Comparison of ENCODE assay signal across 22 mouse cellular contexts in the genomic region with DNA sequence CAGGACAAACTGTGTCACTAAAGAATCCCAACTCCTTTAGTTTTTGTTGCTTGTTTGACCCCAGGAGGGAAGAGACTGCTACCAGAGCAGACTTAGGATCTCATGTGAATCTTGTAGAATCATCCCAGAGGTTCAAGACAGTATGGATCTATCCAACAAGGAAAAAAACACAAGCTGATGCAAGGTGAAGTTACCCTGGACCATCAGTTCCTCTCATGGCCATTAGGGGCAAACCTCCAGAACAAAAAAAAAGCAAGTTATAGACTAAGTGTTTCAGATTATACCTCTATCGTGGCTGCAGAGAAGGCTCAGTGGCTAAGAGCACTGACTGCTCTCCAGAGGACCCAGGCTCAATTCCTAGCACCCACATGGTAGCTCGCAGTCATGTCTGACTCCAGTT.
A peak's percentile ranks its signal among the peaks of the same experiment; 100 is the strongest.
DNase-seq lines count a peak whose midpoint lies in the region; ATAC-seq and TF ChIP-seq lines count a peak whose summit lies in the region.
"Had no signal": no experiment of that assay in that cellular context is flagged by ENCODE, and none has a peak within 500 bp of the region (broad histone marks: within the 10 kb centered on the region; RNA-seq: fewer than 3 reads in every experiment).

No protein-coding gene starts in this region.

- TF ChIP-seq EP300 in heart, adult 2 months (IDR thresholded peaks at IDR 0.05; ENCODE audit: insufficient read depth, low read depth, low read length): no peak
- TF ChIP-seq EP300 in stomach, postnatal 0 days (optimal IDR thresholded peaks at IDR 0.05): no peak

- H3K4me3 ChIP-seq in heart, adult 2 months: no peak overlapping the region
- H3K4me3 ChIP-seq in heart, embryonic 10.5 days: no peak overlapping the region
- H3K4me3 ChIP-seq in layer of hippocampus, adult 2 months: no peak overlapping the region
- H3K4me3 ChIP-seq in midbrain, postnatal 0 days (ENCODE audit: low read depth, low read length): no peak overlapping the region
- H3K4me3 ChIP-seq in midbrain, embryonic 16.5 days (ENCODE audit: low read depth, low read length): no peak overlapping the region
- no peak overlapping the region for H3K4me3 ChIP-seq in stomach, postnatal 0 days (ENCODE audit: low read depth, low read length)
- H3K4me3 ChIP-seq: embryonic facial prominence, embryonic 15.5 days; erythroblast, embryonic 14.5 days; forebrain, embryonic 10.5 days; forebrain, embryonic 15.5 days; hindbrain, embryonic 10.5 days; hindbrain, embryonic 15.5 days had no signal

- intact Hi-C loops in heart, adult 2 months (cut with DNase I): no loop called here

- no peaks in the 10 kb centered on the region for H3K27me3 ChIP-seq in heart, adult 2 months (ENCODE audit: control insufficient read depth, insufficient read depth, low read length)
- H3K27me3 ChIP-seq in heart, embryonic 10.5 days (ENCODE audit: insufficient read depth, poor library complexity, severe bottlenecking): no peaks in the 10 kb centered on the region
- no peaks in the 10 kb centered on the region for H3K27me3 ChIP-seq in midbrain, postnatal 0 days (ENCODE audit: insufficient read depth, low read length)
- no peaks in the 10 kb centered on the region for H3K27me3 ChIP-seq in midbrain, embryonic 16.5 days (ENCODE audit: control insufficient read depth, insufficient read depth, low read depth, low read length)
- no peaks in the 10 kb centered on the region for H3K27me3 ChIP-seq in stomach, postnatal 0 days (ENCODE audit: control insufficient read depth, insufficient read depth, low read length)
- H3K27me3 ChIP-seq: embryonic facial prominence, embryonic 15.5 days; forebrain, embryonic 15.5 days; hindbrain, embryonic 15.5 days had no signal

- no peak for ATAC-seq in midbrain, postnatal 0 days (ENCODE audit: low FRiP score)
- no peak for ATAC-seq in midbrain, embryonic 16.5 days
- no peak for ATAC-seq in stomach, postnatal 0 days (ENCODE audit: low FRiP score, low TSS enrichment)
- ATAC-seq in activated CD4-positive, CD25-positive, alpha-beta regulatory T cell, adult 4 months: no peak
- ATAC-seq: forebrain, embryonic 15.5 days; inflammation-experienced regulatory T-cells, adult 6 months had no signal

- no peak for DNase-seq in heart, adult 2 months
- no peak for DNase-seq in heart, embryonic 10.5 days (ENCODE audit: low spot score)
- no peak for DNase-seq in layer of hippocampus, adult 2 months (ENCODE audit: low spot score in 2 of 2)
- DNase-seq in layer of hippocampus, postnatal 10 days (ENCODE audit: low spot score in 2 of 2): no peak
- no peak for DNase-seq in midbrain, postnatal 0 days (ENCODE audit: low spot score)
- no peak for DNase-seq in stomach, postnatal 0 days (ENCODE audit: low spot score)
- DNase-seq: adrenal gland, postnatal 14 days; cerebellum, adult 11-12 months; cerebellum, adult 9-10 months; cerebellum, postnatal 25 days; gastrocnemius, postnatal 10 days; heart, postnatal 14 days had no signal

- no peaks in the 10 kb centered on the region for H3K9me3 ChIP-seq in heart, embryonic 10.5 days
- no peaks in the 10 kb centered on the region for H3K9me3 ChIP-seq in midbrain, postnatal 0 days (ENCODE audit: low read length)
- no peaks in the 10 kb centered on the region for H3K9me3 ChIP-seq in midbrain, embryonic 16.5 days (replicated peaks; ENCODE audit: control insufficient read depth, low read length, poor library complexity, severe bottlenecking)
- no peaks in the 10 kb centered on the region for H3K9me3 ChIP-seq in stomach, postnatal 0 days (ENCODE audit: control insufficient read depth, low read length)
- H3K9me3 ChIP-seq: embryonic facial prominence, embryonic 15.5 days; forebrain, embryonic 10.5 days; forebrain, embryonic 15.5 days; hindbrain, embryonic 10.5 days; hindbrain, embryonic 15.5 days had no signal

- H3K79me2 ChIP-seq in heart, adult 2 months (replicated peaks; ENCODE audit: control insufficient read depth, insufficient read depth, low read length): no peaks in the 10 kb centered on the region

- H3K36me3 ChIP-seq in heart, adult 2 months (ENCODE audit: control insufficient read depth, insufficient read depth, low read length): no peaks in the 10 kb centered on the region
- no peaks in the 10 kb centered on the region for H3K36me3 ChIP-seq in heart, embryonic 10.5 days
- H3K36me3 ChIP-seq in midbrain, postnatal 0 days (ENCODE audit: insufficient read depth, low read length): no peaks in the 10 kb centered on the region
- no peaks in the 10 kb centered on the region for H3K36me3 ChIP-seq in midbrain, embryonic 16.5 days (ENCODE audit: control insufficient read depth, insufficient read depth, low read length)
- no peaks in the 10 kb centered on the region for H3K36me3 ChIP-seq in stomach, postnatal 0 days (ENCODE audit: control insufficient read depth, insufficient read depth, low read length)
- H3K36me3 ChIP-seq: embryonic facial prominence, embryonic 15.5 days; forebrain, embryonic 10.5 days; forebrain, embryonic 15.5 days; G1E; hindbrain, embryonic 10.5 days; hindbrain, embryonic 15.5 days had no signal

- H3K4me2 ChIP-seq in midbrain, postnatal 0 days (ENCODE audit: low read depth, low read length, poor library complexity, severe bottlenecking): no peak overlapping the region
- no peak overlapping the region for H3K4me2 ChIP-seq in midbrain, embryonic 16.5 days (ENCODE audit: low read length)
- no peak overlapping the region for H3K4me2 ChIP-seq in stomach, postnatal 0 days (replicated peaks; ENCODE audit: low read depth)
- H3K4me2 ChIP-seq: embryonic facial prominence, embryonic 15.5 days; forebrain, embryonic 15.5 days; hindbrain, embryonic 15.5 days had no signal

- no peak for TF ChIP-seq POLR2A in heart, adult 2 months (IDR thresholded peaks at IDR 0.05; ENCODE audit: insufficient read depth, low read depth, low read length)

- WGBS in heart, adult 2 months: 59% methylated on average over 2 of the region's 2 CpGs
- WGBS in heart, embryonic 10.5 days: 69% methylated on average over 2 of the region's 2 CpGs
- 73% methylated on average over 2 of the region's 2 CpGs for WGBS in midbrain, postnatal 0 days
- 72% methylated on average over 2 of the region's 2 CpGs for WGBS in midbrain, embryonic 16.5 days
- WGBS in stomach, postnatal 0 days: 64% methylated on average over 2 of the region's 2 CpGs

- no peak overlapping the region for H3K9ac ChIP-seq in heart, adult 2 months (ENCODE audit: low read depth, low read length)
- no peak overlapping the region for H3K9ac ChIP-seq in midbrain, postnatal 0 days (replicated peaks; ENCODE audit: low read length, poor library complexity, severe bottlenecking)
- H3K9ac ChIP-seq in midbrain, embryonic 16.5 days (ENCODE audit: low read depth, low read length): no peak overlapping the region
- no peak overlapping the region for H3K9ac ChIP-seq in stomach, postnatal 0 days (ENCODE audit: low read length)
- H3K9ac ChIP-seq: embryonic facial prominence, embryonic 15.5 days; forebrain, embryonic 15.5 days; hindbrain, embryonic 15.5 days had no signal

- H3K4me1 ChIP-seq in heart, adult 2 months (ENCODE audit: control insufficient read depth, insufficient read depth, low read length): no peaks in the 10 kb centered on the region
- no peaks in the 10 kb centered on the region for H3K4me1 ChIP-seq in heart, embryonic 10.5 days
- no peaks in the 10 kb centered on the region for H3K4me1 ChIP-seq in midbrain, postnatal 0 days (ENCODE audit: insufficient read depth, low read length)
- peaks cover 2% of the 10 kb centered on the region for H3K4me1 ChIP-seq in midbrain, embryonic 16.5 days (ENCODE audit: control insufficient read depth, insufficient read depth, low read length)
- H3K4me1 ChIP-seq in stomach, postnatal 0 days (replicated peaks; ENCODE audit: control insufficient read depth, insufficient read depth): no peaks in the 10 kb centered on the region
- H3K4me1 ChIP-seq: embryonic facial prominence, embryonic 15.5 days; hindbrain, embryonic 10.5 days had no signal

- H3K27ac ChIP-seq in heart, adult 2 months: no peak overlapping the region
- no peak overlapping the region for H3K27ac ChIP-seq in heart, embryonic 10.5 days
- H3K27ac ChIP-seq in layer of hippocampus, adult 2 months: no peak overlapping the region
- H3K27ac ChIP-seq in midbrain, postnatal 0 days (ENCODE audit: low read depth, low read length): no peak overlapping the region
- no peak overlapping the region for H3K27ac ChIP-seq in midbrain, embryonic 16.5 days (ENCODE audit: low read length)
- H3K27ac ChIP-seq in stomach, postnatal 0 days (replicated peaks): no peak overlapping the region
- H3K27ac ChIP-seq: embryonic facial prominence, embryonic 15.5 days; forebrain, embryonic 10.5 days; forebrain, embryonic 15.5 days; hindbrain, embryonic 10.5 days; hindbrain, embryonic 15.5 days had no signal

- peak; percentile 15; the same call in 1 of the 2 replicates for TF ChIP-seq CTCF in heart, adult 2 months (IDR thresholded peaks at IDR 0.05)
- peak; percentile 64 for TF ChIP-seq CTCF in layer of hippocampus, adult 2 months (conservative IDR thresholded peaks at IDR 0.05)
- peak; percentile 53 for TF ChIP-seq CTCF in midbrain, postnatal 0 days (IDR thresholded peaks at IDR 0.05)
- TF ChIP-seq CTCF in stomach, postnatal 0 days (IDR thresholded peaks at IDR 0.05; ENCODE audit: low read depth): peak; percentile 24
